Comparison of ENCODE assay signal across 8 mouse cellular contexts in the genomic region with DNA sequence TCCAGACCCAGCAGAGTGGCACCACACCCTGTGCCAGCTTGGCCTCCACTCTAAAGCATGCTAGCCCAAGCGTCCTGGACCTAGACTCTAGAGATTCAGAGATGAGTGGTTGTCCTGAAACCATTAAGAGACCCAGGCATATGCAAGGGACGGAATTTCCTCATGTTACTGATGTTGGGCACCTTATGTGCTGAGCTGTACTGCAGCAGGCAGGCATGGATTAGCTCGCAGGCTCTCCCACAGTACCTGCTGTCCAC. TPM values are rescaled to one million over a fixed set of nuclear protein-coding genes. Genes with fewer than 3 reads are reported as not detected.
DNase-seq lines count a peak whose midpoint lies in the region; ATAC-seq and TF ChIP-seq lines count a peak whose summit lies in the region.

No protein-coding gene starts in this region.

- no peak for ATAC-seq in embryonic facial prominence, embryonic 11.5 days (replicated peaks; ENCODE audit: insufficient number of reproducible peaks, low FRiP score, low TSS enrichment, low read depth)
- no peak for ATAC-seq in intestine, embryonic 14.5 days (replicated peaks; ENCODE audit: low FRiP score, low TSS enrichment, low read depth)
- no peak for ATAC-seq in midbrain, embryonic 16.5 days
- no peak for ATAC-seq in megakaryocyte-erythroid progenitor cell, adult 5-6 weeks (replicated peaks; ENCODE audit: low FRiP score, low TSS enrichment, poor library complexity, severe bottlenecking)

- H3K4me3 ChIP-seq in kidney, adult 2 months (ENCODE audit: insufficient read depth, low read depth, low read length), result no peak overlapping the region
- H3K4me3 ChIP-seq in embryonic facial prominence, embryonic 11.5 days (ENCODE audit: low read depth, low read length), result no peak overlapping the region
- H3K4me3 ChIP-seq in intestine, embryonic 14.5 days (ENCODE audit: low read depth, low read length), result peak overlapping the region; percentile 60
- H3K4me3 ChIP-seq in midbrain, embryonic 16.5 days (ENCODE audit: low read depth, low read length), result no peak overlapping the region

- TF ChIP-seq CTCF in kidney, adult 2 months (conservative IDR thresholded peaks at IDR 0.05; ENCODE audit: insufficient read depth, insufficient read length, low read depth, low read length), result no peak

- H3K27me3 ChIP-seq in kidney, adult 2 months (replicated peaks; ENCODE audit: control insufficient read depth, insufficient read depth, low read length), result no peaks in the 10 kb centered on the region
- no peaks in the 10 kb centered on the region for H3K27me3 ChIP-seq in embryonic facial prominence, embryonic 11.5 days (ENCODE audit: control insufficient read depth, insufficient read depth, low read length)
- H3K27me3 ChIP-seq in intestine, embryonic 14.5 days (replicated peaks; ENCODE audit: control insufficient read depth, insufficient read depth, low read length), result no peaks in the 10 kb centered on the region
- H3K27me3 ChIP-seq in midbrain, embryonic 16.5 days (ENCODE audit: control insufficient read depth, insufficient read depth, low read depth, low read length), result no peaks in the 10 kb centered on the region

- no peaks in the 10 kb centered on the region; the same call in 1 of the 2 replicates for H3K36me3 ChIP-seq in kidney, adult 2 months (ENCODE audit: control insufficient read depth, insufficient read depth, low read length)
- 0 out of 2 replicates have a peak, but pooled peaks cover 3% of the 10 kb centered on the region for H3K36me3 ChIP-seq in embryonic facial prominence, embryonic 11.5 days (replicated peaks; ENCODE audit: control insufficient read depth, insufficient read depth, low read depth, low read length)
- peaks cover 31% of the 10 kb centered on the region for H3K36me3 ChIP-seq in intestine, embryonic 14.5 days (ENCODE audit: control insufficient read depth, insufficient read depth, low read length)
- no peaks in the 10 kb centered on the region for H3K36me3 ChIP-seq in midbrain, embryonic 16.5 days (ENCODE audit: control insufficient read depth, insufficient read depth, low read length)

- no peaks in the 10 kb centered on the region for H3K9me3 ChIP-seq in embryonic facial prominence, embryonic 11.5 days (replicated peaks; ENCODE audit: control insufficient read depth, low read length)
- no peaks in the 10 kb centered on the region for H3K9me3 ChIP-seq in intestine, embryonic 14.5 days (ENCODE audit: control insufficient read depth, low read length)
- H3K9me3 ChIP-seq in midbrain, embryonic 16.5 days (replicated peaks; ENCODE audit: control insufficient read depth, low read length, poor library complexity, severe bottlenecking), result no peaks in the 10 kb centered on the region

- no peak overlapping the region for H3K9ac ChIP-seq in embryonic facial prominence, embryonic 11.5 days (replicated peaks; ENCODE audit: low read length)
- peak overlapping the region; percentile 77; the same call in 1 of the 2 replicates for H3K9ac ChIP-seq in intestine, embryonic 14.5 days (ENCODE audit: low read length)
- peak overlapping the region; percentile 96; the same call in 1 of the 2 replicates for H3K9ac ChIP-seq in midbrain, embryonic 16.5 days (ENCODE audit: low read depth, low read length)

- 51% methylated on average over 3 of the region's 3 CpGs for WGBS in kidney, adult 2 months
- 62% methylated on average over 3 of the region's 3 CpGs for WGBS in embryonic facial prominence, embryonic 11.5 days
- 44% methylated on average over 3 of the region's 3 CpGs for WGBS in intestine, embryonic 14.5 days
- WGBS in midbrain, embryonic 16.5 days, result 67% methylated on average over 3 of the region's 3 CpGs

- TF ChIP-seq POLR2A in kidney, adult 2 months (IDR thresholded peaks at IDR 0.05; ENCODE audit: low read depth, low read length), result no peak

- H3K4me2 ChIP-seq in embryonic facial prominence, embryonic 11.5 days (ENCODE audit: low read depth, low read length), result peak overlapping the region; percentile 90; the same call in 1 of the 2 replicates
- peak overlapping the region; percentile 90 for H3K4me2 ChIP-seq in intestine, embryonic 14.5 days (ENCODE audit: low read length)
- H3K4me2 ChIP-seq in midbrain, embryonic 16.5 days (ENCODE audit: low read length), result peak overlapping the region; percentile 95

- DNase-seq in kidney, adult 2 months, result no peak
- DNase-seq in kidney, adult 11 months, result no peak
- no peak for DNase-seq in embryonic facial prominence, embryonic 11.5 days (ENCODE audit: low spot score)
- no peak for DNase-seq in intestine, embryonic 14.5 days (ENCODE audit: low spot score)
- no peak for DNase-seq in adrenal gland, postnatal 4 days (ENCODE audit: low spot score in 2 of 2)
- DNase-seq in thymus, postnatal 0 days (ENCODE audit: low spot score), result no peak

- peak overlapping the region; percentile 95; the same call in 1 of the 2 replicates for H3K27ac ChIP-seq in kidney, adult 2 months (ENCODE audit: insufficient read depth, low read depth, low read length)
- peak overlapping the region; percentile 78; the same call in 1 of the 2 replicates for H3K27ac ChIP-seq in embryonic facial prominence, embryonic 11.5 days (replicated peaks; ENCODE audit: low read depth, low read length)
- H3K27ac ChIP-seq in intestine, embryonic 14.5 days (ENCODE audit: low read depth), result peak overlapping the region; percentile 93
- peak overlapping the region; percentile 91; the same call in 1 of the 2 replicates for H3K27ac ChIP-seq in midbrain, embryonic 16.5 days (ENCODE audit: low read length)

- H3K4me1 ChIP-seq in kidney, adult 2 months (ENCODE audit: control insufficient read depth, insufficient read depth, low read length), result peaks cover 22% of the 10 kb centered on the region; the same call in 1 of the 2 replicates
- H3K4me1 ChIP-seq in embryonic facial prominence, embryonic 11.5 days (ENCODE audit: control insufficient read depth, insufficient read depth, low read length), result peaks cover 4% of the 10 kb centered on the region
- H3K4me1 ChIP-seq in intestine, embryonic 14.5 days (replicated peaks; ENCODE audit: control insufficient read depth, insufficient read depth, low read length), result peaks cover 33% of the 10 kb centered on the region
- peaks cover 29% of the 10 kb centered on the region for H3K4me1 ChIP-seq in midbrain, embryonic 16.5 days (ENCODE audit: control insufficient read depth, insufficient read depth, low read length)

RNA-seq across cellular contexts. Expression of a gene that starts 0.8 kb away (rescaled TPM):
- 290 and 371 TPM in 2 replicates for polyA plus RNA-seq in kidney, adult 2 months (2012; rRNA removed)
- 89.1 and 109 TPM in 2 replicates for polyA plus RNA-seq in embryonic facial prominence, embryonic 11.5 days (2014; fragmentation: Nextera tagmentation; extraction: Ambion mirVana)
- polyA plus RNA-seq in intestine, embryonic 14.5 days (2014; fragmentation: Nextera tagmentation; extraction: Ambion mirVana), result 105 and 106 TPM in 2 replicates
- 162 and 191 TPM in 2 replicates for polyA plus RNA-seq in midbrain, embryonic 16.5 days (2015; fragmentation: Nextera tagmentation; extraction: Ambion mirVana)
- 100 to 1,000 TPM; 112 to 122 TPM for total RNA-seq in adrenal gland, postnatal 4 days (2021)
- 26.6 and 40.6 TPM in 2 replicates for total RNA-seq in megakaryocyte-erythroid progenitor cell, adult 5-6 weeks (2014; fragmentation: Nextera tagmentation)
- total RNA-seq in megakaryocyte-erythroid progenitor cell, adult 5-6 weeks (2017), result 20.2 and 22.6 TPM in 2 replicates
- polyA plus RNA-seq in thymus, postnatal 0 days (2015; fragmentation: Nextera tagmentation; extraction: Ambion mirVana), result 153 and 180 TPM in 2 replicates

RNA-seq across cellular contexts. Expression of a gene that starts 5.4 kb away (rescaled TPM):
- 2.1 and 2.2 TPM in 2 replicates for polyA plus RNA-seq in kidney, adult 2 months (2012; rRNA removed)
- polyA plus RNA-seq in embryonic facial prominence, embryonic 11.5 days (2014; fragmentation: Nextera tagmentation; extraction: Ambion mirVana), result 0.18 and 0.27 TPM in 2 replicates
- 0.36 and 0.47 TPM in 2 replicates for polyA plus RNA-seq in intestine, embryonic 14.5 days (2014; fragmentation: Nextera tagmentation; extraction: Ambion mirVana)
- 0.51 and 0.64 TPM in 2 replicates for polyA plus RNA-seq in midbrain, embryonic 16.5 days (2015; fragmentation: Nextera tagmentation; extraction: Ambion mirVana)
- total RNA-seq in adrenal gland, postnatal 4 days (2021), result under 1 TPM; 0.65 to 0.90 TPM
- 0.69 and 3.1 TPM in 2 replicates for total RNA-seq in megakaryocyte-erythroid progenitor cell, adult 5-6 weeks (2014; fragmentation: Nextera tagmentation)
- not detected in 2 replicates for total RNA-seq in megakaryocyte-erythroid progenitor cell, adult 5-6 weeks (2017)
- polyA plus RNA-seq in thymus, postnatal 0 days (2015; fragmentation: Nextera tagmentation; extraction: Ambion mirVana), result 0.28 and 0.48 TPM in 2 replicates

RNA-seq across cellular contexts. Expression of a gene that starts 9.8 kb away (rescaled TPM):
- polyA plus RNA-seq in kidney, adult 2 months (2012; rRNA removed), result 58.2 and 61.4 TPM in 2 replicates
- 0.60 and 1.3 TPM in 2 replicates for polyA plus RNA-seq in embryonic facial prominence, embryonic 11.5 days (2014; fragmentation: Nextera tagmentation; extraction: Ambion mirVana)
- 3.6 and 3.9 TPM in 2 replicates for polyA plus RNA-seq in intestine, embryonic 14.5 days (2014; fragmentation: Nextera tagmentation; extraction: Ambion mirVana)
- 0.95 and 1.5 TPM in 2 replicates for polyA plus RNA-seq in midbrain, embryonic 16.5 days (2015; fragmentation: Nextera tagmentation; extraction: Ambion mirVana)
- 1 to 10 TPM; 9.3 to 9.5 TPM for total RNA-seq in adrenal gland, postnatal 4 days (2021)
- 0.26 and 2.5 TPM in 2 replicates for total RNA-seq in megakaryocyte-erythroid progenitor cell, adult 5-6 weeks (2014; fragmentation: Nextera tagmentation)
- total RNA-seq in megakaryocyte-erythroid progenitor cell, adult 5-6 weeks (2017), result 0.09 TPM in 1 of 2 replicates, not detected in the other
- 1.6 TPM in 2 replicates for polyA plus RNA-seq in thymus, postnatal 0 days (2015; fragmentation: Nextera tagmentation; extraction: Ambion mirVana)

RNA-seq across cellular contexts. Expression of a gene that starts 16.4 kb away (rescaled TPM):
- 135 and 145 TPM in 2 replicates for polyA plus RNA-seq in kidney, adult 2 months (2012; rRNA removed)
- 374 and 401 TPM in 2 replicates for polyA plus RNA-seq in embryonic facial prominence, embryonic 11.5 days (2014; fragmentation: Nextera tagmentation; extraction: Ambion mirVana)
- 277 and 280 TPM in 2 replicates for polyA plus RNA-seq in intestine, embryonic 14.5 days (2014; fragmentation: Nextera tagmentation; extraction: Ambion mirVana)
- polyA plus RNA-seq in midbrain, embryonic 16.5 days (2015; fragmentation: Nextera tagmentation; extraction: Ambion mirVana), result 155 and 182 TPM in 2 replicates
- 100 to 1,000 TPM; 134 to 142 TPM for total RNA-seq in adrenal gland, postnatal 4 days (2021)
- total RNA-seq in megakaryocyte-erythroid progenitor cell, adult 5-6 weeks (2014; fragmentation: Nextera tagmentation), result 176 and 189 TPM in 2 replicates
- total RNA-seq in megakaryocyte-erythroid progenitor cell, adult 5-6 weeks (2017), result 104 and 127 TPM in 2 replicates
- 306 TPM in 2 replicates for polyA plus RNA-seq in thymus, postnatal 0 days (2015; fragmentation: Nextera tagmentation; extraction: Ambion mirVana)

RNA-seq across cellular contexts. Expression of a gene that starts 16.5 kb away (rescaled TPM):
- polyA plus RNA-seq in kidney, adult 2 months (2012; rRNA removed), result 210 and 216 TPM in 2 replicates
- 37.1 and 44.9 TPM in 2 replicates for polyA plus RNA-seq in embryonic facial prominence, embryonic 11.5 days (2014; fragmentation: Nextera tagmentation; extraction: Ambion mirVana)
- 101 and 104 TPM in 2 replicates for polyA plus RNA-seq in intestine, embryonic 14.5 days (2014; fragmentation: Nextera tagmentation; extraction: Ambion mirVana)
- polyA plus RNA-seq in midbrain, embryonic 16.5 days (2015; fragmentation: Nextera tagmentation; extraction: Ambion mirVana), result 111 and 112 TPM in 2 replicates
- 100 to 1,000 TPM; 162 to 172 TPM for total RNA-seq in adrenal gland, postnatal 4 days (2021)
- 41.0 and 45.1 TPM in 2 replicates for total RNA-seq in megakaryocyte-erythroid progenitor cell, adult 5-6 weeks (2014; fragmentation: Nextera tagmentation)
- 17.5 and 20.1 TPM in 2 replicates for total RNA-seq in megakaryocyte-erythroid progenitor cell, adult 5-6 weeks (2017)
- 35.6 and 37.4 TPM in 2 replicates for polyA plus RNA-seq in thymus, postnatal 0 days (2015; fragmentation: Nextera tagmentation; extraction: Ambion mirVana)

Comparison
In these comparisons a context has a peak if more than half of its experiments do, and no peak if none do; other contexts are left out.
1. RNA of a gene that starts 9.8 kb away (polyA plus RNA-seq): 58.2 to 61.4 TPM in kidney, adult 2 months; 3.6 to 3.9 TPM in intestine, embryonic 14.5 days, 1.6 TPM in thymus, postnatal 0 days, 0.60 to 1.3 TPM in embryonic facial prominence, embryonic 11.5 days and 0.95 to 1.5 TPM in midbrain, embryonic 16.5 days; every median in the first group is over 10 times any median in the second.
2. Peak in every context shown above with its lines, with median percentiles within 50 percentile points of each other: H3K27ac ChIP-seq and H3K4me2 ChIP-seq.